Mouse (Mus musculus) hindbrain, embryonic 12.5 days (tissue): ENCODE measurements around the gene Rdh1. TPM values are rescaled to one million over a fixed set of nuclear protein-coding genes. Genes with fewer than 3 reads are reported as not detected.
"Not testable (repeated sequence)": the region's sequence is repeated elsewhere in the genome, so short reads cannot be mapped to it uniquely, and the experiment has no call there.

Experiments used
- ATAC-seq: fragments of 200-750 bp; cut with Nextera tagmentation; 2 replicates; pipeline ENCODE4 v1.8.0; 2017; ENCODE audit warnings: moderate TSS enrichment; ENCODE audit not compliant: low FRiP score
- H3K27ac ChIP-seq: fragments of 300-500 bp; sonication (generic); 2 replicates; pipeline ENCODE4 v1.5.1; 2016; ENCODE audit warnings: mild to moderate bottlenecking
- H3K27me3 ChIP-seq: fragments of 300-500 bp; sonication (generic); 2 replicates; pipeline ENCODE4 v1.6.1; 2016; ENCODE audit warnings: mild to moderate bottlenecking
- H3K36me3 ChIP-seq: fragments of 300-500 bp; sonication (generic); 2 replicates; pipeline ENCODE4 v1.6.1; 2016; ENCODE audit warnings: mild to moderate bottlenecking
- H3K4me1 ChIP-seq: fragments of 300-500 bp; sonication (generic); 2 replicates; pipeline ENCODE4 v1.6.1; 2016
- H3K4me2 ChIP-seq: fragments of 300-500 bp; sonication (generic); replicated peaks from 2 replicates; pipeline ENCODE4 v1.6.1; 2016; ENCODE audit warnings: mild to moderate bottlenecking
- H3K4me3 ChIP-seq: fragments of 300-500 bp; sonication (generic); 2 replicates; pipeline ENCODE4 v1.5.1; 2016; ENCODE audit warnings: mild to moderate bottlenecking
- H3K9ac ChIP-seq: fragments of 300-500 bp; sonication (generic); 2 replicates; pipeline ENCODE4 v1.6.1; 2016; ENCODE audit warnings: mild to moderate bottlenecking, moderate library complexity
- H3K9me3 ChIP-seq: fragments of 300-500 bp; sonication (generic); replicated peaks from 2 replicates; pipeline ENCODE4 v1.6.1; 2016; ENCODE audit warnings: mild to moderate bottlenecking
- WGBS: fragments of 180-500 bp; shearing (Covaris S2); methylation state at CpG from one replicate; pipeline ENCODE4 v1.1.7; 2016; 5-methylcytosine and 5-hydroxymethylcytosine counted together
- polyA plus RNA-seq: library from polyadenylated mRNA; unstranded; fragments of >200 nt; fragmentation: Nextera tagmentation; extraction: Ambion mirVana; gene quantifications from 2 replicates; pipeline ENCODE4 v1.2.1, GENCODE M21; 2016

The Rdh1 gene
- polyA plus RNA-seq, 1 experiment from 2014 or later, result not detected

DNA sequence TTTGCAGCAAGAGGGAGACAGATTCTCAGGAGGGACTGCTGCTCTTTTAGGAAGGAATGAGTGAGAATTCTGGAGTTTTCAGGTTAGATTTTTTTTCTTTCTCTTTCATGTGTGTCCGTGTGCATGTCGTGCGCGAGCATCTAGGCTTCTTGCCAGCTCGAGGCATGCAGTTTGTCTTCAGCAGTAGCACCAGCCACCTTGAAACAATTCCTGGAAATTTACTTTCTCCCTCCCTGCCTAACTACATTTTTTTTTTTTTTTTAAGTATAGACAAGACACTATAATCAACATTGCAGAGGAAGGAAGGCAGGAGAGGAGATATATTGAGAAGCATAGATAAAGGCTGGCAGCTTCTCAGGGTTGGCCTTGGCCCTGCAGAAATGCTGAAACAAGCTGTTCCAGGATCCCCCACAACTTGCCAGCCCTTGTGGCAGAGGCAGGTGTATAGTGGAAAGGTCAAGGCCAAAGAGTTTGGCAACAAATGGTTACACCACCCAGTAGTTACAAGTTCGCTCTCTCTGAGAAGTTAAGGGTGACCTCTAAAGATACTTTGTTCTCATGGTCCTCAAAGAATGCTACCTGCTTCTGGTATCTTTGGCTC lies 4.9 kb upstream of the Rdh1 start:
- no peaks in the 10 kb centered on the region for H3K4me1 ChIP-seq
- H3K9ac ChIP-seq, result no peak overlapping the region
- no peak overlapping the region for H3K4me3 ChIP-seq
- no peaks in the 10 kb centered on the region for H3K27me3 ChIP-seq
- H3K27ac ChIP-seq, result no peak overlapping the region
- no peaks in the 10 kb centered on the region for H3K9me3 ChIP-seq
- no peaks in the 10 kb centered on the region for H3K36me3 ChIP-seq
- no peak overlapping the region for H3K4me2 ChIP-seq
- WGBS, result 86% methylated on average over 6 of the region's 6 CpGs
- no peak for ATAC-seq

DNA sequence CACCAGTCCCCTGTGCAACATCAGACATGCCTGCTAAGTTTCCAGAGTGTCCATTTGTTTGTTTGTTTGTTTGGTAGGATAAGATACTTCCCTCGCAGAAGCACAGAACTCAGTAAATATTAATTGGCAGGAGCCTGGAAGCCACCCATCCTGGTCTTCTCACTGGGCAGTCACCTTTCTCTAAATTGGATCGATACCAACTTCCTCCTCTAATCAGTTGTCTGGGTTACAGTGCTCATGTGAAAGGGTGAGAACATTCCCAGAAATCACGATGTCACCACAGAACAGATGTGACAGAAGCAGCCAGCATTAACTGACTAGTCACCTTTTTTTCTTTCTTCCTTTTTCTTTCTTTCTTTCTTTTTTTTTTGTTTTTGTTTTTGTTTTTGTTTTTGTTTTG lies 4.3 kb upstream of the Rdh1 start:
- 83% methylated on average over 3 of the region's 3 CpGs for WGBS

DNA sequence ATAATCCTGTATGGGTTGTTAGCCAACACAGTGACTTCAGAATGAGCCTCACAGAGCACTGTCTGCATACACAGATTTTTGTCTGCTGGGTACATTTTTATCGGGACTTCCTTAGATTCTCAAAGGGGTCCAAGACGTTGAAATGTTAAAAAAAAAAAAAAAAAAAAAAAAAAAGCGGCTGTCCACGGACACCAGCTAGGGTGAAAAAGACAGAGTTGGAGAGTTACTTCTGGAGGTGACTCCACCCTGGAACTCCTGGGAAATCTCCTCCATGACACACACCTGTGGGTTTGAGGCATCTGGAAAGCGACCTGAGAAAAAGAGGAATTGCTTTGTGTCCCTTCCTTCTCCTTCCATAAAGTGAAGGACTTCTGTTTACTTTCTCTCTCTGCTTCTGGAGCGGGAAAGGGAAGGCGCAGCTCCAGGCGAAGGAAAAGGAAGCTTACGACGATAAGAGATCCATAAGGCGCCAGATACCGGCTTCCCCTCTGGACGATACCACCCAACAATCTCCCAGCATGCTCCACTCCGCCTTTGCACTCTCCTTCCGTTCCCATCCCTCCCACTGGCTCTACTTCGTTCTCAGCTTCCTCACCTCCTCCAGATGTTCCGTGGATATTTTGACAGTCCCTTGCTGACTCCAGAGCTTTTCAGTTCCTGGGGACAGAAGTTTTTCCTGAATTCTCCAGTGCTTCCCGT lies 3.6 kb upstream of the Rdh1 start:
- no peaks in the 10 kb centered on the region for H3K36me3 ChIP-seq
- H3K9ac ChIP-seq, result no peak overlapping the region
- no peaks in the 10 kb centered on the region for H3K27me3 ChIP-seq
- peak overlapping the region; percentile 19 for H3K4me2 ChIP-seq
- no peak overlapping the region for H3K27ac ChIP-seq
- WGBS, result 61% methylated on average over 18 of the region's 18 CpGs
- no peaks in the 10 kb centered on the region for H3K9me3 ChIP-seq
- H3K4me1 ChIP-seq, result no peaks in the 10 kb centered on the region
- H3K4me3 ChIP-seq, result no peak overlapping the region
- no peak for ATAC-seq

More for the DNA sequence above, 4.3 kb upstream of the Rdh1 start:
- H3K27ac ChIP-seq, result no peak overlapping the region
- no peaks in the 10 kb centered on the region for H3K9me3 ChIP-seq
- no peak for ATAC-seq
- no peaks in the 10 kb centered on the region for H3K4me1 ChIP-seq
- H3K4me2 ChIP-seq, result no peak overlapping the region
- no peak overlapping the region for H3K4me3 ChIP-seq
- H3K9ac ChIP-seq, result no peak overlapping the region
- no peaks in the 10 kb centered on the region for H3K36me3 ChIP-seq
- no peaks in the 10 kb centered on the region for H3K27me3 ChIP-seq

DNA sequence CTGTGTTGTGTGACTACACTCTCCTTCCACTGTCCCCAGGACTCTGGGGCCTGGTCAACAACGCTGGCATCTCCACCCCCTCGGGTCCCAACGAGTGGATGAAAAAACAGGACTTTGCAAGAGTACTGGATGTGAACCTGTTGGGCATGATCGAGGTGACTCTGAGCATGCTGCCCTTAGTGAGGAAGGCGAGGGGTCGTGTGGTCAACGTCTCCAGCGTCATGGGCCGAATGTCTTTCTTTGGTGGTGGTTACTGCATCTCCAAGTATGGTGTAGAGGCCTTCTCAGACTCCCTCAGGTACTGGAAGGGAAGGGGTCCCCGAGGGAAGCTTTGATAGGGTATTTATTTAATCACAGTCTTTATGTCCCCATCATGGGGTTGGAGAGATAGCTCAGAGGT lies 3.4 kb downstream of the Rdh1 start:
- ATAC-seq, H3K4me2 ChIP-seq, H3K4me3 ChIP-seq, H3K27me3 ChIP-seq, H3K4me1 ChIP-seq, H3K36me3 ChIP-seq, H3K9me3 ChIP-seq, H3K27ac ChIP-seq, H3K9ac ChIP-seq: not testable (repeated sequence)
- 82% methylated on average over 10 of the region's 10 CpGs for WGBS

DNA sequence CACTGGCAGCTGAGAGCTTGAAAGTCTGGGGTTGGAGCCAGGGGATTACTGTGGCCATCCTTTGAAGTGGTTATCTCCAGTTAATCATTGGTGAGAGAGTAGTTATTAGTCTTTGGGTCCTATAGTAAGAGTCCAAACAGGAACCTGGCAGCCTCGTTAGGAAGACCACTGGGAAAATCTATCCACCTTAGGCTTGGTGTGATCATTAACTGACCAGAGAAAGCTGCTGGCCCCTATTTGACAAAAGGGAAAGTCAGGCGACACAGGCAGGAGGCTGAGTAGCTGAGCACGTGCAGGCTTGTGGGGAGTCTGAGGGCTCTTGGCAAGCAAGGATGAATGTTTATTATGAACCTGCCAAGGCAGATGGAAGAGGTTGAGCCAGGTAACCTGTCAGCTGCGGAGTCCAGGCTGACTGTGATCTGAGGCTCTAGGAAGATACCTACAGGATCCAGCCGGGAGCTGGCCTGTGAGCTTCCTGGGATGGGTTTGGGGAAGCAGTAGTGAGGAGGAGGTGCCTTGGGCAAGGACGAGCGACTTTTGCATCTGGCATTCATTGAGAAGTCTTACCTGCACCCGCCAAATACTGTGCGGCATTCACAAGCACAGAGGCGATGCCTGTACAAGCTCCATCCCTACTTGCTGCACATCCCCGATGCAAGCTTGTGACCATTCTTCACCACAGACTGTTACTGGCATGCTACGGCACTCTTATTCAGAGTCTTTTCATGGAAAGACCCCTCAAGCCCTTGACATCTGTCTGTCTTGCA lies 4.6 kb downstream of the Rdh1 start:
- Histone ChIP-seq H3K4me2 (no peak overlapping the region), H3K9me3 (no peaks in the 10 kb centered on the region), H3K27ac (no peak overlapping the region), H3K9ac (no peak overlapping the region), H3K27me3 (no peaks in the 10 kb centered on the region), H3K4me1 (no peaks in the 10 kb centered on the region), H3K4me3 (no peak overlapping the region), H3K36me3 (no peaks in the 10 kb centered on the region)
- no peak for ATAC-seq
- 61% methylated on average over 12 of the region's 12 CpGs for WGBS

DNA sequence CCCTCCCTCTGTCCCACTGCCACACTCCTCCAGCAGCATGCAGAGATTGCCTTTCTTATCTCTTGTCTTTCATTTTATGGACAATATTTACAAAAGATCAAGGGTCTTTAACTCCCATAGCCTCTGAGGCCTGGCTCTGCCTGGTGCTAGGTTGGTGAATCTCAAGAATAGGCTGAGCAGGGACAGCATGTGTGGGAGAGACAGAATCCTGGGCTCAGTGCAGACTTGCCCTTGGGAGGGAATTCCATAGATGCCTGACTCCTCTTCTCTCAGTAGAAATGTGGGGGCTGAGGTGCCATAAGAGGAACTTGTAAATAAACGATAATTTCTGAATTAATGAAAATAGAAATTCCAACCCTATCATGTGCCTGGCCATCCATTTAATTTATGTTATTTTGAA lies 7.0 kb downstream of the Rdh1 start:
- no peak for ATAC-seq
- Histone ChIP-seq H3K4me2 (no peak overlapping the region), H3K27ac (no peak overlapping the region), H3K4me1 (no peaks in the 10 kb centered on the region), H3K4me3 (no peak overlapping the region), H3K36me3 (no peaks in the 10 kb centered on the region), H3K9me3 (no peaks in the 10 kb centered on the region), H3K27me3 (no peaks in the 10 kb centered on the region), H3K9ac (no peak overlapping the region)
- WGBS, result 86% methylated on average over 1 of the region's 1 CpGs

DNA sequence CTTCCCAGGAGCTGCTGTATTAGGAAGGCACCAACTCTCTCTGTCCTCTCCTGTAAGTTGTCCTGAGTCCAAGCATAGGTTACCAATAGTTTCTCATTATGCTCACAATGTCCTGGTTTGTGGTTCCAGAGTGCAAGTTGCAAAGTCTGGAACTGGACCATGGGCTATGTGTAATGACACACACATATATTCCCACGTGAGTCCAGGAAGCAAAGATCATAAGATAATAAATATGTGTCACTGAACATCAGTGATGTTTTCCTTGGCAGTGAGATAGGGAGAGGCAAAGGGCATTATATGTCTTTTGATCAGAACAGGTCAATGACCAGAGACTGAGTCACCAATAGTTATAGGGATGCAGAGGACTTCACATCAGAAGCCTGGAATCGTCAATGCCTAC lies 16.5 kb downstream of the Rdh1 start, which contains the start of gene Rdh9:
TSS of gene Rdh9 (plus strand) at position 376 of the 400 bp plus-strand sequence.
- Histone ChIP-seq H3K4me2 (no peak within 1 kb of the TSS), H3K4me1 (no peaks in the 10 kb centered on the region), H3K36me3 (no peaks in the 10 kb centered on the region), H3K27me3 (no peaks in the 10 kb centered on the region), H3K27ac (no peak within 1 kb of the TSS), H3K9me3 (no peaks in the 10 kb centered on the region), H3K4me3 (no peak within 1 kb of the TSS), H3K9ac (no peak within 1 kb of the TSS)
- 84% methylated on average over 2 of the region's 2 CpGs for WGBS
- no peak for ATAC-seq

DNA sequence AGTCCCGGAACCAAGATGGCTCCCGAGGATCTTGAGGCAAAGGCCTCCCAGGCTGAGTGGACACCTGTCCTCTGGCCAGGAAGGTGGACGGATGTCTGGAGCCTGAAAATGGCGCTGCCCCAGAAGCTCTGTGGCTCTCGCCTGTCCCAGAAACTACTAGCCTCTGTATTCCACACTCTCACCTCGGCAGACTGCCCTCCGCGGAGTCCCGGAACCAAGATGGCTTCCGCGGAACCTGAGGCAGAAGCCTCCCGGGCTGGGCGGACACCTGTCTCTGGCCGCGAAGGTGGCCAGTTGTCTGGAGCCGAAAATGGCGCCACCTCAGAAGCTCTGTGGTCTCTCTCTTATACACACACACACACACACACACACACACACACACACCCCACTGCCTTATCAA lies 22.8 kb downstream of the Rdh1 start:
- WGBS, result 95% methylated on average over 17 of the region's 17 CpGs

DNA sequence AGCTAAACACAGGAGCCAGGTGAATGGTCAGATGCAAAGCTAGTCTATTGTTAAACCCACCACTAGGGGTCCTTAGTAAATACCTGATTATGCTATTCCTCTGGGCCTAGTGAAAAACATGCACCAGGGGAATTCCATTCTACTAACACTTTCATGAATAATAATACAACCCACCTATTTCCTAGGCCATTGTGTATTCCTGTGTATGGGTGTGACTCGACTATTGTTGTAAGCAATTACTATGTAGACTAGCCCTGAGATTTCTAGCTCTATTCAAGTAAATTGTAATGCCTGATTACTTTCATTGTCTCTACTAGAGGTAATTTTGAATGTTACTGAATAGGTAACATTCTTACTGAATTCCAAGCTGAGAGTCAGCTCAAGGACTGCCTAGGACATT lies 25.9 kb downstream of the Rdh1 start:
- H3K4me1 ChIP-seq, ATAC-seq, H3K27ac ChIP-seq, H3K9me3 ChIP-seq, H3K27me3 ChIP-seq, H3K4me2 ChIP-seq, H3K4me3 ChIP-seq, H3K36me3 ChIP-seq, H3K9ac ChIP-seq: not testable (repeated sequence)
- 80% methylated on average over 1 of the region's 1 CpGs for WGBS

More for the DNA sequence above, 22.8 kb downstream of the Rdh1 start:
- not testable (repeated sequence) for H3K4me3 ChIP-seq, H3K4me1 ChIP-seq, ATAC-seq, H3K27ac ChIP-seq, H3K9ac ChIP-seq, H3K4me2 ChIP-seq, H3K36me3 ChIP-seq, H3K27me3 ChIP-seq, H3K9me3 ChIP-seq

DNA sequence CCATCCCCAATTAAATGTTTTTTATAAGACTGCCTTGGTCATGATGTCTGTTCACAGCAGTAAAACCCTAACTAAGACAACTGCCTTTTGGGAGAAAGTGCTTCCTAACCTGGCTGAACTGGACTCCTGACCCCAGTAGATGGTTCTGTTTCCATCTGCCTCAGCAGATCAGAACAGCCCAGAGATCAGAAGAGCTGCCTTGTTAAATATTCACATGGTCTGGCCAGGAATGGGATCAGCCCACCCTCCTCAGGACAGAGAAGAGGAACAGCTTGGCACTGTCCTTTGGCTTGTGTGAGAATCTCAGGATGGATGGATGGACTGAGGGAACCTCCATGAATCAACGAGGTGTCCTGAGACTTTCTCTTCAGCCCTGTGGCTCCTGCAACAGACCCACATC lies 39.8 kb downstream of the Rdh1 start:
- no peak overlapping the region for H3K4me3 ChIP-seq
- H3K4me1 ChIP-seq, result no peaks in the 10 kb centered on the region
- WGBS, result 65% methylated on average over 1 of the region's 1 CpGs
- no peaks in the 10 kb centered on the region for H3K36me3 ChIP-seq
- H3K4me2 ChIP-seq, result no peak overlapping the region
- no peak overlapping the region for H3K27ac ChIP-seq
- no peaks in the 10 kb centered on the region for H3K27me3 ChIP-seq
- no peak for ATAC-seq
- no peak overlapping the region for H3K9ac ChIP-seq
- H3K9me3 ChIP-seq, result no peaks in the 10 kb centered on the region

DNA sequence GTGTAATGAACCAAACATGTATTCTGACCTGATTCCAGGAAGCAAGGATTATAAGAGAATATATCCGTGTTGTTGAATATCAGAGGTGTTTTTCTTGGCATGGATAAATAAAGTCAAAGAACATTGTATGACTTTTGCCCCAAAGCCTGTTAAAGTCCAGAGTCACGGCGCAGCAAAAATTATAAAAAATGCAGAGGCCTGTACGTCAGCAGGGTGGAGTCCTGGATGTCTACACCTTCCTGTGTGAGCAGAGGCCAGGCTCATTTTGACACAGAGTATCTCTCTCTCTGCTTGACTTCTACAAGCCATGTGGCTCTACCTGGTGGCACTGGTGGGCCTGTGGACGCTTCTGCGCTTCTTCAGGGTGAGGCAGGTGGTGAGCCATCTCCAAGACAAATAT lies 41.4 kb downstream of the Rdh1 start, which contains the start of gene Rdh16:
TSS of gene Rdh16 (plus strand) at position 262 of the 400 bp plus-strand sequence.
- Histone ChIP-seq H3K27me3 (no peaks in the 10 kb centered on the region), H3K4me2 (no peak within 1 kb of the TSS), H3K27ac (no peak within 1 kb of the TSS), H3K9me3 (no peaks in the 10 kb centered on the region), H3K36me3 (no peaks in the 10 kb centered on the region), H3K4me3 (no peak within 1 kb of the TSS), H3K4me1 (no peaks in the 10 kb centered on the region), H3K9ac (no peak within 1 kb of the TSS)
- WGBS, result 92% methylated on average over 6 of the region's 6 CpGs
- ATAC-seq, result no peak

DNA sequence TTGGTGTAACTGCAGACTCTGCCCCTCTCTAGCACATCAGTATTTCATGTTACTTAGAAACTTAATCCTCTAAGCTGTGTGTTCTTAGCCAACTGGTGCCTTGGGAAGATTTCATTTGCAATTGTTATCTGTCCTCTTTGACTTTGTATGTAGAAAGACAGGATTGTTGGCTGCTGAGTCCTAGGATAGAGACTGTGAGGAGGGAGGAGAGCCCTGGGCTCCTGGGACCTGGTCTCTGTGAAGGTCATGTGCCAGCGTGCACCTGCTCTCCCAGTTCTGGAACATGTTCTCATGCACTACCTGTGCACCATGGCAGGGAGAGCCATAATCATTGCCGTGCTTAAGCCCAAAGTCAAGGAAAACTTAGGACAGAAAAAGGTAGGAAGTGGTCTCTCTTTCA lies 42.1 kb downstream of the Rdh1 start:
- no peak overlapping the region for H3K4me2 ChIP-seq
- 91% methylated on average over 2 of the region's 2 CpGs for WGBS
- no peak overlapping the region for H3K4me3 ChIP-seq
- ATAC-seq, result no peak
- no peak overlapping the region for H3K9ac ChIP-seq
- no peaks in the 10 kb centered on the region for H3K27me3 ChIP-seq
- H3K27ac ChIP-seq, result no peak overlapping the region
- no peaks in the 10 kb centered on the region for H3K4me1 ChIP-seq
- H3K36me3 ChIP-seq, result no peaks in the 10 kb centered on the region
- H3K9me3 ChIP-seq, result no peaks in the 10 kb centered on the region
